Mouse (Mus musculus) cerebellum, adult 11 months (tissue): Measurements from ENCODE around the gene Smox.

Experiments used
- DNase-seq: peaks from one replicate; pipeline ENCODE4 v3.0.0; 2022

The Smox gene

DNA sequence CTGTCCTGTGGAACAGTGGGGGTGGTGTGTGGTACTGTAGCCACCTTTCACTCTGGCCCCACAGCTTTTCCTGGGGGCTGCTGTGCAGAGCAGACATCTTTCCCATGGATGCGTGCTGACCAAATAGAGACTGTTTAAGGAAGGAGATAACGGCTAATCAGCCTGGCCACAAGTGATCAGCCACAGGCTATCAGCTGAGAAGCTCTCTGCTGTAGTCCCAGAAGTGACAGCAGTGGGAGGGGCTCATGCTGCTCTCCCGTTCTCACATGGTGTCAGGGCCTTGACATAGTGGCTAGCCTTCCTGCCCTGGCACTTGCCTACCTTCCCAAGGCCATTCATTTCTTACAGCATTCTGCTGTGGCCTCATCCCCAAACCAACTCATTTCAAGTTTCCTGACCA, 27.5 kb downstream of the Smox start:
- DNase-seq, result no peak

DNA sequence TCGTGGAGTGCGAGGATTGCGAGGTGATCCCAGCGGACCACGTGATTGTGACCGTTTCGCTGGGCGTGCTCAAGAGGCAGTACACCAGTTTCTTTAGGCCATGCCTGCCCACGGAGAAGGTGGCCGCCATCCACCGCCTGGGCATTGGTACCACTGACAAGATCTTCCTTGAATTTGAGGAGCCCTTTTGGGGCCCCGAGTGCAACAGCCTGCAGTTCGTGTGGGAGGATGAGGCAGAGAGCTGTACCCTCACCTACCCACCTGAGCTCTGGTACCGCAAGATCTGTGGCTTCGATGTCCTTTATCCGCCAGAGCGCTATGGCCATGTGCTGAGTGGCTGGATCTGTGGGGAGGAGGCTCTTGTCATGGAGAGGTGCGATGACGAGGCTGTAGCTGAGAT, 29.4 kb downstream of the Smox start:
- DNase-seq, result no peak

DNA sequence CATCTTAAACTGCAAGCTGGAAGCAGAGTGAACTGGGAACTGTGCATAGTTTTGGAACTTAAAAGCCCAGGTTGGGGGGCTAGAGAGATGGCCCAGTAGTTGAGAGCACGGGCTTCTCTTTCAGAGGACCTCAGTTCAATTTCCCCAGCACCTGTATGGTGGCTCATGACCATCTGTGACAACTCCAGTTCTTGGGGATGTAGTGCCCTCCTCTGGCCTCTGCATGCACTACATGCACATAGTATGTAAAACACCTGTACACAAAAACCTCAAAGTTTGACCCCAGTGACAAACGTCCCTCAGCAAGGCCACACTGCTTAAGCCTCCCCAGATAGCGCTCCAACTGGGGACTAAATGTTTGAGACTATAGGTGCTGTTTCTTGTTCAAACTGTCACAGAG, 35.8 kb downstream of the Smox start:
- DNase-seq, result no peak

DNA sequence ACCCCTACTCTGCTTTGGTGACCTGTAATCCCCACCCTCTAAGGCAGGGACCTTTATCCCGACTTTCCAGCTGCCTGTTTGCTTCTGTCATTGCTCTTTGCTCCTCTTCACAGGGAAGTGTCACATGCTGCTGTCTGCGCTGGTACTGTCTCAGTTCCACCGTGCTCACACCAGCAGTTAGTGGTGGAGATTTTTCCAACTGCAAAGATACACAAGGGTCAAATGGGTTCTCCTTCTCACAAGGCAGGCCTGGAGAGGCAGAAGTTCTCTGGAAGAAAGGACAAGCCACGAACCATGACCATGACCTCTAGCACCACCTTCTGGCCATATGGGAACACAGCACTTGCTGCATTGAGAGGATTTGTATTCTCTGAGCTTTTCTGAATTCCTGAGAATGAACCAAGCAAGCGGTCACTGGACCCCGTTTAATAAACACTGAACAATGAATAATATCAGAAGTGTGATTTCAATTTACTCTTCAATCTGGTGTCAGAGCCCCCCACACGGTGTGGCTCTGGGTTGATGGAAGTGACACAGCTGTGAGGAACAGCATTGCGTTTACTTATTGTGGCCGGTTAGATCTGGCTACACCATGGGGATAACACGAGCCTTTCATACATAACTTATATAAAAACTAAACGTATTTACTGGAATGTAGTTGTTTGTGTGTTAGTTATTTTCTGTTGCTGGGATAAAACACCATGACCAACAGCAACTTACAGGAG, 38.8 kb downstream of the Smox start:
- DNase-seq, result peak; percentile 43

DNA sequence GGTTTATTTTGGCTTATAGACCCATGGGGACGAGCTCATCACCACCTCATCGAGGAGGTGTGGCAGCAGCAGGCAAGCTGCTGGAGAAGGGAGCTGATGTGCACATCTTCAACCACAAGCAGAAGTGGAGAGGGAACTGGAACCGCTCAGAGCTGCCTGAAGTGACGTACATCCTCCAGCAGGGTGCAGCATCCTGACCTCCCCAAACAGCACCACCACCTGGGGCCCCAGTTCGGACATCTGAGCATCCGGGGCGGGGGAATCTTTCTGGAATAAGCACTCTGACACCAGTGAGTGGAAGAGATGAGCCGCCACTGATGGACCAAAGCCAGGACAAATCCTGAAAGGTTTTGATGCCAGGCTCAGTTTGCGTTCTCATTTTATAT, 39.3 kb downstream of the Smox start:
- no peak for DNase-seq

DNA sequence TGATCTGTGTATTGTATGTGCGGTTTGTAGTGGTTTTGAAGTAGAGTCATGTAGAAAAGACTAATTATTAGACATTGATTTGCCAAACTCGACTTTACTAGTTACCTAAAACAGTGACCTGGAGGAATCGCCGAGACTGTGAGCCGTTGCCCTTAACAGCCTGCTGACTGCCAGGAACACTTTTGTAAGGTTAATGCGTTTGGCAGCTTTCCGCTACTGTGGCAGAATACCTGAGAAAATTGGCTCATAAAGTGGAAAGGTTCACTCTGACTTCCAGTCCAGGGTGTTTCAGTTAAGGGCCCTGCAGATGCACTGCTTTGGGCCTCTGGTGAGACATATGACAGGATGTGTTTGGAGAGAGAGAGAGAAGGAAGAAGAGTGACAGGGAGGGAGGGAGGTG, 40.0 kb downstream of the Smox start:
- DNase-seq, result no peak

DNA sequence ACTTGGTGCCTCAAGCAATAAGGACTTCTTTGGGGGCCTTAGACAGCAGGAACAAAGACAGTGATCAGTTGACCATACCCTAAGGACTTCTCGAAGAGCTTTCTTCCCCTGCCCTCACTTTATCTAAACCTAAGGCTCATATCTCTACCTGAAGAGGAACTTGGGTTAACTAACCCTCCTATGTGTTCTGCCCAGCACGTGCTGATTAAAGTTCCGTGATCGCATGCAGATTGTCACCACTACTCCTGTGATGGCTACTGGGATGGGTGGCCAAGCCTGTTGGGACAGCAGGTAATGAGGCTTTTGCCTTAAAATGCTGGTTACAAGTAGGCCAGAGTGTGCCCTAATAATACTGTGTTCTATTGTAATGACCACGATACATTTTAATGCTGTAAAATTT, 43.9 kb downstream of the Smox start:
- no peak for DNase-seq

DNA sequence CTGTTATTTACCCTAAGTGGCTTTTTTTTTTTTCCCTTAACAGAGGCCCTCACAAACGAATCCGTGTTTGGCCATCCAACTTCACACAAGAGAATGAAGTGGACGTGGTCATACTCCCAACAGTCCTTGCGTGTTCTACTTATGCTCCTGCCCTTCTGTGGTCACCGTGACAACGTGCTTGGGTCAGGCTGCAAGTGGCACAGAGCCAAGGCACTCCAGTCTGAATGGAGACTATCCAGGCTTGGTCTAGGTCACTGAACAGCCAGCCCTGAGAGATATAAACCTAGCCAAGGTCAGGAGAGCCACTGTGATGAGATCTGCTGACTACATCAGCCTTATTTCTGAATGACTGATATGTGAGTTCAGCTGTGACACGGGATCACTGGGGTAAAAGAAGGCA, 47.0 kb downstream of the Smox start:
- no peak for DNase-seq

DNA sequence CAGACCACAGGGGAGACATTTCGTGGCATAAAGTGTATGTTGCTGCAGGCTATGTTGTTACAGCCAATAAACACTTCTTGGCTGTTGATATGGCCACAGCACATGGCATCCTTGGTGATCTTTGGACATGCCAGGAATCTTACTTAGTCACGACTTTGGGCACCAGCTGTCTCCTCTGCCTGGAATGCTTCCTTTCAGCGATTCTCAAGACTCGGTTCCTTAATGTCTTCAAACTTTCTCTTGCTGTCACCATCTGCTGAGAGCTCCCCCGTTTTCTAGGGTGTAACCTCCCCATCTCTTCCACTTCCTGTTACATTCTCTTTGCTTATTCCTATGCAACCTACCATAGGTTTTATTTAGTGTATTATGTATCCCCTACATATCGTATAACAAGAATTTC, 48.5 kb downstream of the Smox start:
- DNase-seq, result no peak

DNA sequence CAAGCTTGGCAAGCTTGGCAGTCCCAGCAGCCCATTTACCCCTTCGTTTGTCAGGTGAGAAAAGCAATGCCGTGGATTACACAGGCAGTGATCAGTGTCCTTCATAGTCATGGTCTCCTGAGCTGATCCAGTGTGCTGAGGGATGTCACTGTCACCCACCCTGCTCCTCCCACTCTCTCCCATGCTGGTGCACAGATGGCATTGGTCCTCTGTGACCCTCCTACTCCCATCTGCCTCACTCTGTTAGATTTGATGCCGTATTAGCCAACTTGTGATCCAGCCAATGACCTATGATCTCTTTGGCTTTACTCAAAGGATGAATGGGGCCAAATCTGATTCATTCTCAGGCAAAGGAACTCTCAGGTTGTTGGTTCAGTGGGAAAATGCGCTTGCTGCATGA, 50.4 kb downstream of the Smox start:
- DNase-seq, result peak; percentile 46

DNA sequence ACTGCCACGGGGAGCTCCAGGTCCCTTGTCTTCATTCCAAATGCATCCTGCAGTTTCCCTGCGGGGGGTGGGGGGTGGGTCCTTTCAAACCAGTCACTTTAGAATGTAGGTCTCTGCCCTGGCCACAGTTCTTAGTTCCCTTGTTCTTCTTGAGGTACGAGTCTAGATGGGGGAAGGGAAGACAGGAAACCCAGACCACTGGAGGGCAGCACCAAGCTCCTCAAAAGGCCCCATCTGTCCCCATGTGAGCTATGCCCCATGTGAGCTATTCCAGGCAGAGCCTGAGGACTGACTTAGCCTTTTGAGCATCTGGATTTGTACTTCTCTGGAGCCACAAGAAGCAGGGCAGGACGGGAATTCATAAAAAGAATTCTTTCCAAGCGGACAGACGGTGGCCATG, 51.2 kb downstream of the Smox start:
- DNase-seq, result no peak

DNA sequence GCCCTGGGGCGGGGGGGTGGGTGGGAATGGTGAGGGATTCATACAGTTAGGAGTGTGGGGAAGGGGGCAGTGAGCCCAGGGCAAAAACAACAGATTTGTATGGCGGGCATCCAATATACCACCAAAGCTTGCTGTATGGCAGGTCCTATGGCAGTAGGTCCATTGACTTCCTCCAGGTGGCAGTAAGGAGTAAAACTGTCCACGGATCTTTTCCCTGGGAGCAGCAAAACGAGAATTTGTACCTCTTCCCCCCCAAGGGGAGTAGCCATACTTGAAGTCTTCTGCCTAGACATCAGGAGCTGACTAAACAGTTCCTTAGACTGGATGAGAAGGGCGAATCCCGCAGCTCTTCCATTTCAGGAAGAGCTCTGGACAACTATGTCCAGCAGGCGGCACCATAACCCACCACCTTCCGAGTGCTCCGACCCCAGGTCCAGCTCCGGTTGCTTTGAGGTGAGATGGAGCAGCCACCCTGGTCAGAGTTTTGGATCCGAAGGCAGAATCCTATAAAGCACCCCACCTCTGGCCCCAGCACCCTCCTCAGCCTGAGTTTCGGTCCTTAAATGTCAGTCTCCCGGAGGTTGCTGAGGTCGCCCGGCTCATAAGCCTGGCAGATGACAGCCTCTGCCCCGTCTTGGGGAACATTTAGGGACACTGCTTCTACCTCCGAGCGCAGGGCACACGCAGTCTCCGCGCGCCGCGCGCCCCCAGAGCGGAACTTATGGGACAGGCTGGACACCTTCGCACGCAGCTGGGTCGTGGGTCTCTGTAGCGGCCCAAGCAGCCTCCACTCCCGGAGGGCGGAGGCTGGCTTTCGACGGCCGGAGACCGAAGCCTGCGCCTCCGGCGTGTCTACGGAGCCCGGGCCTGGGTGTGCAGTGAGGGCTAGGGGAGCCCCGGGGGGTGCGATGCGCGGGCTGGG, 54.4 kb downstream of the Smox start:
- DNase-seq, result peak; percentile 34

DNA sequence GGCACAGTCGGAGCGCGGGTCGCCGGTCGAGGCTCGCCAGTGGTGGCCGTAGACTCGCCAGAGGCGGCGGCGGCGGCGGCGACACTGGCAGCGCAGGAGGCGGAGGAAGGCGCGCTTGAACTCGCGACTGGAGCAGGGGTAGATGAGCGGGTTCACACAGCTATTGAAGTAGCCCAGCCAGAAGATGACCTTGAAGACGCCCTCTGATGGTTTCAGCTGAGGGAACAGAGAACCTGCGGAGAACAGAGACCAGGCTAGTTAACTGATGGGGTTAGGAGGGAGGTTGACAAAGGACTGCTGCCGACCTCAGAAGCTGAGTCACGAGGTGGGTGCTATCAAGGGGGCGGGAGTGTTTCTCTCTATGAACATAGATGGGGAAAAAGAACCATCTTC, 55.0 kb downstream of the Smox start:
- no peak for DNase-seq

DNA sequence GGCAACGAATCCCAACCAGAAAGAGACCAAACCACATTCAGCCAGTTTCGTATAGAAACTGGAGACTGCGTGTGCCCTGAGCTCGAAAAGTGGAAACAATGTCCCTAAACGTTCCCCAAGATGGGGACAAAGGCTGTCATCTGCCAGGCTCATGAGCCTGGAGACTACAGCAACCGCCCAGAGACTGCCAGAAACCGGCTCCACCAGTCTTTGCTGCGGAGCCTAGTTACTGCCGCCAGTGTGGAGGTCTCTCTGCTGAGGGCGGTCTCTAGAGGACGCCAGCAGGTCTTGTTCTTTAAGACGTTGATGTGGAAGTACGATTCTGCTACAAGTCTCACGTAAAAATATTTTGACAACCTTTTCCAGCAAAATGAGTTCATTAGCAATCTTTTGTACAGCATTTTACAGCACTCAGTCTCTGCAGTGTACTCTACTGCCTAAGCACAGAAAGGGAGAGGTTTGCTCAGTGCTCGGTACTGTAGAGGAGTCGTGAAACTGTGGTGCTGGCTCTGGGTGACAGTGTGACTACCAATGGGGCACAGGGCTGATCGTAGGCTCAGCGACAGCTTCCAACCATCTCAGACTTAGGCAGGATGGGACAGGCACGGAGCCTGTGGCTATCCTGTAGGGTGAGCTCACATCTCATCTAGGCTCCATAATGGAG, 55.6 kb downstream of the Smox start:
- no peak for DNase-seq

DNA sequence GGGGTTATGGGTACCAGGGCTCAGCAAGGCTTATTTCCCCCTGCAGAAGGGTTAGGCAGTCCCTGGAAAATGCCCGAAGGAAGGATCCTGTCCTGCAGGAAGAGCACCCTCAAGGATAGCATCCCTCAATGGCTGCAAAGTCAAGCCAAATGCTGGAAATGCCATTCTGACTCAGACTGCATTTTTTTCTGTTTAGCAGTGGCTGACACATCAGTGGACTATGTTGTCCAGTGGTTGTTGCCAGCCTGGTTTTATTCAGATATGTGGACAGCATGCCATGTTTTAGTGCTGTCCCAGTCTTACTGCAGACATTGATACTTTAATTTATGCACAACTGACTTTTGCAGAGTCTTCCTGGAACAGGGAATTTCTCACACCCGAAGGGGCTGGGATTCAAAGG, 57.0 kb downstream of the Smox start:
- DNase-seq, result no peak

DNA sequence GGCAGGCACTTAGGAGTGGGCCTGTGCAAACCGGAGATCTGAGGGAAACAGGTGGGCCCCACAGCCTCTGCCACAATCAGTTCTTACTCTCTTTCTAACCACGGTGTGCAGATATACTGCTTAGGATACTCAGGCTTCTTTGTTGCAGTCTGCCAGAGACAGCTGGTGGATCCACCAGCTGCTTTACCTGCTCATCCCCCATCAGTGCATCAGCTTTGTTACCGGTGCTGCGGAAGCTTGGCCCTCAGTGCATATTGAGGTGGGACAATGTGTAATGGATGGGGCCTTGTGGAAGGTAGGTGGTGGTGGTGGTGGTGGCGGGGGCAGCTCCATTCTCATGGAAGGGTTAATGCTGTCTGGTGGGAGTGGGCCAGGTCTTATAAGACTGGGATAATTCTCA, 57.8 kb downstream of the Smox start:
- no peak for DNase-seq

DNA sequence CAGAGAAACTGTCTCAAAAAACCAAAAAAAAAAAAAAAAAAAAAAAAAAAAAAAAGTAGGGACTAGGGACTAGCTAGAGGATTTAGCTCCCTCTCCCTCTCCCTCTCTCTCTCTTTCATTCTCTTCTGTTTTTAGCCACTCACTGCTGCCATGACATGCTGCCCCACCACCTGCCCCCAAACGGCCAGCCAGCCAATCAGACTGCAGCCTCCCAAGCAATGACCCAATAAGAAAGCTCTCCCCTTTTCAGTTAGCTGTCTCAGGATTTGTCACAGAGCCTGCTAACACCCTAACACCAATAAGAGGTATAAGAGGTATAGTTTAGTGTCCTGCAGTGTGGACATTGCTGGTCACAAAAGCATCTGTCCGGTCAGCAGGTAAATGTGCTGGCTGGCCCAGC, 59.2 kb downstream of the Smox start:
- DNase-seq, result no peak

DNA sequence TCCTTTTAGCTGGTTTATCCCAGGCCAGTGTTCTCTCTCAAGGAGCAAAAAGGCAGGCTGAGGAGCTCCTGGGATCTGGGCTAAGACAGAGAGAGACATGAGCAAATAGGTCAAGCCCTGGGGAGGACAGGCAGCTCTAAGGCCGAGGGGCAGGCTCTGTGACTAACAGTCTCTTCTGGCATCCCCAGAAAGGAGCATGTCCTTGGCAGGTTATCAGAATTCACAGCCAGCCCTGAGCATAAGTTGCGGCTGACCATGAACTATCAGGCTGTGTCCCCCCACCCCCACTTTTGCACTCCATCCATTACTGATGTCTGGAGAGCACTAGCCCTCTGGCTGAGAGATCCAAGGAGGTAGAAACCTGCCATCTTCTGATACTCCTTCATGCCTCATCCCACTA, 59.6 kb downstream of the Smox start:
- DNase-seq, result no peak

DNA sequence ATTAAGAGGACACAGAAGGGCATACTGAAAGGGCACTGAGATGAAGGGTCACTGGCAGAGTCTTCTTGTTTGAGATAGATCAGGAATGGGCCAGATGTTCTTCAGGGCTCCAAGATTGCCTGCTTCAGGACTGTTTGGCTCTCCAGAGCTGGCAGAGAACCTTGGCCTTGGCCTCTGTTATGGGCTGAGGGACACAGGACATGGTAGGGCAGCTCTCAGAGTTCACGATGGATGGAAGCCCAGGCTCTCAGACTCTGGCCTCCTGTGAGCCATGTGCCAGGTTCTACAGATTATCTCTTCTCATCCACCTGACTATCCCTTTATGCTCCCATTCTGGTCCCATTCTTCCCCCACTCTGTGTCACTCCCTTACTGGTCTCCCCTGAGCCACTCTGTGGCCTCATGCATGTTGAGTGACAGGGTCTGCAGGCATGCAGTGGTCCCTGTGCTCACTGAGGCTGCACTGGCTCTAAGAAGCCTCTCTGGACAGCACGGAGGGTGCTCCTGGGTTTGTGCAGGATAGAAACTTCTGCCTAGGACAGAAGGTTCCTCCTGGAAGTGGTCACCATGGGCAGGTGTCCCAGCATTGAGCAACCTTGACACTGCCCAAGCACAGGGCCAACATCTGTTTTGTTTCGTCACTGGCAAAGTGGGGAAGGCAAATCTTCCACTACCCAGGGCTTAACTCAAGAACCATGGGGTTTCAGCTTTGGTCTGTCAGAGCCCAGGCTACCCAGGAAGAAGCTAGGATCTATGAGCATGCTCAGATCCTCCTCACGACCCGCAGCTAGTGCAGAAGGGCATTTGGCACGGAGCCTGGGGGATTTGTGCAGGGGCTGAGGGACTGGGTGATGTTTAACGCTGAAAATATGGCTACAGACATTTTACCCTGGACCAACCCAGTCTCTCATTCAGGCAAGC, 60.7 kb downstream of the Smox start:
- DNase-seq, result no peak

DNA sequence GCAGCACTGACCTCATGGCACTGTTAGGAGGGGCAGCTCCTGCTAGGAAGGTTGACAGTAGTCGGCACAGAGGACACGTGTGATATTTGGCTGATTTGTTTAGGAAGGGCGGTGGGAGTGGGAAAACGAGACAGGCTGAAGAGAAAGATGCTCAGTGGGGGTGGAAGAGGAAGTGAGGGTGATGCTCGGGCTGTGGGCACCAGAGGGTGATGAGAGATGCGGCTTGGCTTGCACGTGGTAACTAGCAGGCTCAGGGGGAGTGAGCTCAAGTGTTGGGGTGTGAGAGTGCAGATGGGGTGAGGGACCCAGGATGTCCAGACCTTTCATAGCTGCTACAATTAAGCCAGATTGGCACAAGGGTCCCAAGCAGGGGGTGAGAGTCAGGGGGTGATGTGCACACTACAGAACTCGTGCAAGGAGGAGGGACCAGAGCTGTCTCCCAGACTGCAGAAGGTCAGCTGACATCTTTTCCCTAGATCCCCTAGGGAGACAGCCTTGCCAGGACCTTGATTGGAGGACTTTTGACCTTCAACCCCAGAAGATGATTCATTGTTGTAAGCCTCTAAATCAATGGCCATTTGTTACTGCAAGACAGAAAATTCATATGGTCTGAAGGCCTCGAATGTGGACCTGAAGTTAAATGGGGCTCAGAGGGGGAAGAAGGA, 61.6 kb downstream of the Smox start:
- DNase-seq, result no peak

DNA sequence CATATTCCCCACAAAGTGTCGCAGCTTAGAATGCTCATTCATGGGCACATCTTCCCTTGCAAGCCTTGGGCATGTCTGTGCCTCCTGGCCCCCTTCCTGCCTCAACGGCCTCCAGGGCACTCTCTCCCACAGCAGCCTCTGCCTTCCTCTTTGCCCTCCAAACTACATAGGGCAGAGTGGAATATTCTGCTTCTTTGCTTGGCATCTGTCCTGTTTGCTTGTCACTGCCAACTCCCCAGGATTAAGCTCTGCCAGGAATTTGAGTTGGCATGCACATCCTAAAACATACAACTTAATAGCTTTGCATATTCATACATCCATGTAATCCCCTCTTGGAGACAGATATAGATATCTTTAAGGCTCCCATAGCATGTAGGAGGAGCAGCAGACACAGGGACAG, 66.6 kb downstream of the Smox start:
- DNase-seq, result no peak

DNA sequence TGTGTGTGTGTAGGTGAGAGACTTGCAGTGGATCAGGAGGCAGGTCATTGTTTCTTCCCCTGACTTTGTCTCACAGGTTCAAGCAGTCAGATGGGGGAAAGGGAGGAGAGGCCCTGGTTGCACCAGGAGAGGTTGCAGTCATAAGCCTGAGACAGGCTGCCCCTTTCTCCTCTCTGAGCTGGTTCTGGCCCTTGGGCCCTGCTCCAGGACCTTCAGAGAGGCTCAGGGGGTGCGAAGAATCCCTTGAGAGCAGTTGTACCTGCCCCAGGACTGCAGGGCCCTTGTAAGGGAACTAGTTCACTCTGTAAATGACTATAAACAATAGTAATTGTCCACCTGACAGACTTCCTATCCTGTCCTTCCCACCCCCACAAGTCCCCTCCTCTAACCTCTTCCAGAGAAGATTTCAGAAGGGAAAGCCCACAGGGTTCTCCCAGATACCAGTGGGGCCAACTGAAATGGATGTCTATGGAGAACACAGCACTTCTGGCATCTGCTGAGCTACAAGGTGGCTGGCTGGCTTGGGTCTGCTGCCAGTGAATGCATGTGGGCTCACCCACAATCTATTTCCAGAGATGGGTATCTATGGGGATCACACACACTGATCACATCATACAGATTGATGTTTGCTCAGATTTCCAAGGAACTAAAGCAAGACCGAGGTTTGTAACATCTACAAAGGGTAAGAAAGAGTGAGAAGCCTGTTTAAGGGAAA, 69.1 kb downstream of the Smox start:
- no peak for DNase-seq
